Mouse (Mus musculus): ENCODE data around the gene Pus3.

Gene Pus3

DNA sequence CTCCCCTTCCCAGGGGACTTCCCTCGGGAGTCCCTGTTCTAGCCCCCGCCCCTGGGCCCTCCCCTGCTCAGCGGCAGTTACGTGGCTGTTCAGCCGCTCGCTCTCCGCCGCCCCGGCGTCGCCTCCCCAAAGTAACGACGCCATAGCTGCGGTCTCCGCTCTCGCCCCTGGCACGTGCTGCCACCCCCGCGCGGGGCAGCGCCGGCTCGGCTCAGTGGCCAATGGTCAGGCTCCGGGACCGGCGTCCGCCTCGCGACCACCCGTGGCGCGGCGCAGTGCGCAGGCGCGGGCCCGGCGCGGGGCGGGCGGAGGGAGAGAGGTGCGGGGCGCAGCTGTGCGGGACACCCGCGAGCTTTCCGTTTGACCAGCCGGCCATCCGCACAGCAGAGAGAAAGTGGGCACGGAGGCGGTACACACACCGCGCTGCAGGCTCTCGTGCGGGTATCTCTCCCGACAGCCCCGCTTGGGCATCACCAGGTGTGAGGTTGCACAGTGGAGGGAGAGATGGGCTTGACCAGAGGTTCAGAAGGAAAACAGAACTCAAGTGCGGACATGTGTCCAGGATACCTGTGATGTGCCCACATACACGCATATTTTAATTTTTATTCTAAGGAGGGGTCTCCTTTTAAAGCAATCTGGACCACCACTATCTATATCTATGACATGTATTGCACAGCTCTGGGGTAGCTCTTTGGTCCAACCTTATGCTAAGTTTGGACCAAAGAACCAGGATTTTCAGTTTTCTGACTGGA, at the start of gene Pus3, which contains the start of gene Ddx25:
Gene Pus3 (plus strand): TSS at position 339 of the 752 bp plus-strand sequence.
Gene Ddx25 (minus strand): TSS at position 272 of the 752 bp plus-strand sequence.
- DNase-seq (ENCODE audit: low spot score): peak; percentile 39

DNA sequence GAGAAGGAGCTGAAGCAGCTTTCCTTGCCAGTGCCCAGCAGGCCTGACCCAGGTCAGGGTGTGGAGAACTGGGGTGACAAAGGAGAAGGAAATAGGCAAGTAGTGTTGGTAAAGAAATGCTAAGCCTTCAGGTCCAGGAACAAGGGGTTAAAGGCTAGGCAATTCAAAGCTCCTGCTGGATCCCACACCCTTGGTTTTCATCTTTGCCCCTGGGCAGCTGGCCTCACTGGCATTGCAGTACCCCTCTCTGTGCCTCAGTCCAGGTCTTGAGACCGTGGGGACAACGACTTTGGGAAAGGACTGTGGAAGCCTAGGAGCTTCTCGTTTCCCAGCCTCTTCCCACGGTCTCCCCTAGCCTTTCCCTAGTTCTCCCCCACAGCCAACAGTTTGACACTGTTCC, 44.5 kb upstream of the Pus3 start:
- DNase-seq (ENCODE audit: low spot score): no peak

GRCm38 (mm10) chr9:35516182-35516581, 42.2 kb upstream of the Pus3 start:
- DNase-seq (ENCODE audit: low spot score): no peak

DNA sequence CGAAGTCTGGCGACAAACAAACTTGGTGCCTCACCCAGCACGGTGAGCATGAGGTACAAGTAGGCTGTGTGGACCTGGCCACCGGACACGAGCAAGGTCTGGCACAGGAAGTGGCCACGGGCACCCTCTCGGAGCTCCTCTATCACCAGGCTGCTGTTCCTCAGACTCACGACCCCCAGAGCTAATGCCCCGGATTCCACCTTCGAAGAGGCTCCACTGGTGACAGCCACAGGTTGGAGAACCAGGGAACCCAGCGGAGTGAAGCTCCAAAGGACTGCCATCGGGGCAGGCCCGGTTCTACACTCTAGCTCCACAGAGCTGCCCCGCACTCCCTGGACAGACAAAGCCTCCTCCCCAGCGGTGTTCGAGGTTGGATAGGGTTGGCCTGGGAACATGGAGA, 41.7 kb upstream of the Pus3 start:
- DNase-seq (ENCODE audit: low spot score): no peak

GRCm38 (mm10) chr9:35518169-35518568, 40.2 kb upstream of the Pus3 start, which contains the start of gene Gm1113:
Gm1113 (minus strand) TSS chr9:35518269.
- no peak for DNase-seq (ENCODE audit: low spot score)

DNA sequence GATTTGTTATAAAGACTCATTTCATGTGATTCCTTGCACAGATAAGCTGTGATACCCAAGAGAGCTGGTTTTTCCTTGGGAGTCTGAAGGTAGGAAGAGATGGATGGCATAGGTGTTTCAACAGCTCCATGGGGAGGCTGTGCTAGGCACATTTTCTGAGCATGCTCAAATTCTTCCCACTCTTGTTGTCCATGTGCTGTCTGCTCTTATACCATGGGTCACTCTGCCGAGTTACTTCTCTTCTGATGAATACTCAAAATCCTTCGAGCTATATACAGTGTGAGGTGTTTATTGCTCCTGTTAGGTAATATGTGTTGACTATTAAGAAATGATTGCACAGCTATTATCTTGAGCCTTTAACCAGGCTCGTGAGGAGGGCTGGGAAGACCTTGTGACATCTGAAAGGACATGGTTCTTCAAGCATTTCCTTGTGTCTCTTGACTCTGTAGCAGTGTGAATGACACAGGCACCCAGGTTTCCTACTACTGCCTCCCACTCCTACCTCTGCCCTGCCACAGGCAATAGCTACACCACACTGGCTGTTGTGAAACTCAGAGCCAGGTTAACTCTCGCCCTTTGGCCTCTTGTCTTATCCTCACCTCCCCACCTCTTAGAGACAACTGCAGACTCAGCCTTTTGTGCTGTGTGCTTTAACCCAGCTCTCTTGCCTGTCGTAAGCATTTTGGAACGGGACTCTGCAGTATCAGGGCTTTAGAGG, 37.6 kb upstream of the Pus3 start:
- DNase-seq (ENCODE audit: low spot score): no peak

DNA sequence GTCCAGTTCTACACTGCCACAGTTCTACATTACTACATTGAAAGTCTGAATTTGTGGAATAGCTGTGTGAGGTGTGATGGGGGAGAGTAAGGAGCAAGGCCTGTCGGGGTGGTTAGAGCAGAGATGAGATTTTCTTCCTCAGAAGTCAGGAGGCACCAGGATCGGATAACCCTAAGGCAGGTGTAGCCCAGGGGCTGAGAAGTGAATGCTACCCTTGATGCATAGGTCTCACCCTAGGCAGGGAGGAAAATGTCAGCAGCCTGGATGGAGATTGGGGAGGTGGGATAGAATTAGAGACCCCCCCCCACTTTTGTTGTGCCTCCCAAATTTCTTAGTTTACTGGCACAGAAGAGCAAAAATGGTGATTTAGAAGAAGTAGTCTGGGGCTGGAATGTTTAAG, 36.2 kb upstream of the Pus3 start:
- DNase-seq (ENCODE audit: low spot score): no peak

GRCm38 (mm10) chr9:35522821-35523515, 35.4 kb upstream of the Pus3 start:
- DNase-seq (ENCODE audit: low spot score): no peak

GRCm38 (mm10) chr9:35523541-35523940, 34.9 kb upstream of the Pus3 start:
- no peak for DNase-seq (ENCODE audit: low spot score)

- peak; percentile 57 for DNase-seq (ENCODE audit: low spot score)
Observed at GRCm38 (mm10) chr9:35523941-35524411, 34.4 kb upstream of the Pus3 start.

DNA sequence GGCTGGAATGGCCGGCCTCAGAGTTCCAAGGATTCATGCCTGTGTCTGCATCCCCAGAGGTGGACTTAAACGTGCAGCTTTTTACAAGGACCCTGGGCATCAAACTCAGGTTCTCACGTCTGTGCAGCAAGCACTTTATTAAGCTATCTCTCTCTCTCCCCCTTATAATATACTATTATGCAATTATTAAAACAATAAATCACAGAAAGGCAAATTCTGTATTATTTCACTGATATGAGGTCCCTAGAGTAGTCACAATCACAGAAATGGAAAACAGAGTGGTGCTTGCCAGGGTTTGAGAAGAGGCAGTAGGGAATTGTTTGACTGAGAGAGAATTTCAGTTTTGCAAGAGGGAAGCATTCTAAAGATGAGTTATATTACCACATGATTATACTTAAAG, 29.3 kb upstream of the Pus3 start:
- DNase-seq (ENCODE audit: low spot score): no peak

DNA sequence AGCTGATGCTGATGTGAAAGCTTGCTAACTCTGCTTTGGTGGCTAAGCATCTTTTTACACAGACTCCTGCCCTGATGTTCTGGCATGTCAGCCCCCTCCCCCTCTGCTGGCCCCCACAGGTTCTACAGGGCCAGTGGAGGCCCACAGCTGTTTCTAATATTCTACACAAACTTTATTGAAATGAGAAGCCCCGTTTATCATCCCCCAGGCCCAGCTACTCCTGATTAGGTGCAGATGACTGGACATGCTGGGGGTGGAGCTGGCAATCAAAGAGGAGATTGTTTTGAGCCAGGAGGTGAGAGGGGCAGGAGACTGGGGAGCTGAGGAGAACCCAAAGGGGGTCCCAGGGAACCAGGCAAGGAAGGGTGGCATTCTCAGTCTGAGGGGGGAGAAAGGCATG, 28.6 kb upstream of the Pus3 start:
- DNase-seq (ENCODE audit: low spot score): no peak

DNA sequence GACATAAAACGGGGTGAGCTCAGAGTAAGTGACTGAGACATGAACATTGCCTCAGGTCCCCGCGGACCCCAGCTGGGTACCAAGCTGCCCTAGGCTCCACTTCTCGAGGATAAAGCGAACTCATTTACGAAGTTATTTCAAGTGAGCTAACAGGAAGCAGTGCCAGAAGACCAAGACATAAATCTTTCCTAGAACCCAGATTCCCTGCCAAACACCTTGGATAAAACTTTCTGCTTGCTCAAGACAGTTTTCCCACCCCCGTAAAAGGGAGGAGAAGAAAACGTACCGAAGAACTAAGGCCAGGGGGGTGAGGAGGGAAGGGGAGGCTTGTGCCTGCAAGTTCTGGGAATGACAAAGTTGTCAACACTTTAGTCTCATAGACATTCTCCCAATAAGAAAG, 25.1 kb upstream of the Pus3 start:
- DNase-seq (ENCODE audit: low spot score): no peak

DNA sequence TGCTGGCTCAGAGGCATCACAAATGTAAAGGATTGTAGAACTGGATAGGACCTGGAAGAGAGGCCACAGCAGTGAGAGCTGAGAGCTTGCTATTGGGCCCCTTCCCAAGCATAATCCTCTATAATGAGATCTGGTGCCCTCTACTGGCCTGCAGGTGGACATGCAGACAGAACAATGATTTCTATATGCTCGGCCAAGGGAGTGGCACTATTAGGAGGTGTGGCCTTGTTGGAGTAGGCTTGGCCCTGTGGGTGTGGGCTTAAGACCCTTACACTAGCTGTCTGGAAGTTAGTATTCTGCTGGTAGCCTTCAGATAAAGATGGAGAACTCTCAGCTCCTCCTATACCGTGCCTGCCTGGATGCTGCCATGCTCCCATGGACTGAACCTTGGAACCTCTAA, 23.3 kb upstream of the Pus3 start:
- DNase-seq (ENCODE audit: low spot score): peak; percentile 56

DNA sequence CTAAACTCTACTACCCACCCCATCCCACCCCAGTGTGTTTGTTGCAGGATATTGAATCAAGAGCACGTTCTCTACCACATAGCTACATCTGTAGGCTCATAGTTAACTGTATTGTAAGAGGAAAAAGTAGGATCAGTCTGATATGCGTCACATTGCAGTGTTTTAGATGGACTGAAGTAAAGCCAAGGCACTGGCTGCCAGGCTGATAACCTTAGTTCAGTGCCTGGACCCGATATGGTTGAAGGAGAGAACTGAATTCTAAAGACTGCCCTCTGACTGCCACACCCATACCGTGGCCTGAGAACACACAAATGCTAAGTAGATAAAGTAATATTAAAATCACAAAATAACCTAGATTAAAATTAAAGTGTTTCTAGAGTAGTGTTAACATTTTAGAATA, 22.5 kb upstream of the Pus3 start:
- DNase-seq (ENCODE audit: low spot score): no peak

DNA sequence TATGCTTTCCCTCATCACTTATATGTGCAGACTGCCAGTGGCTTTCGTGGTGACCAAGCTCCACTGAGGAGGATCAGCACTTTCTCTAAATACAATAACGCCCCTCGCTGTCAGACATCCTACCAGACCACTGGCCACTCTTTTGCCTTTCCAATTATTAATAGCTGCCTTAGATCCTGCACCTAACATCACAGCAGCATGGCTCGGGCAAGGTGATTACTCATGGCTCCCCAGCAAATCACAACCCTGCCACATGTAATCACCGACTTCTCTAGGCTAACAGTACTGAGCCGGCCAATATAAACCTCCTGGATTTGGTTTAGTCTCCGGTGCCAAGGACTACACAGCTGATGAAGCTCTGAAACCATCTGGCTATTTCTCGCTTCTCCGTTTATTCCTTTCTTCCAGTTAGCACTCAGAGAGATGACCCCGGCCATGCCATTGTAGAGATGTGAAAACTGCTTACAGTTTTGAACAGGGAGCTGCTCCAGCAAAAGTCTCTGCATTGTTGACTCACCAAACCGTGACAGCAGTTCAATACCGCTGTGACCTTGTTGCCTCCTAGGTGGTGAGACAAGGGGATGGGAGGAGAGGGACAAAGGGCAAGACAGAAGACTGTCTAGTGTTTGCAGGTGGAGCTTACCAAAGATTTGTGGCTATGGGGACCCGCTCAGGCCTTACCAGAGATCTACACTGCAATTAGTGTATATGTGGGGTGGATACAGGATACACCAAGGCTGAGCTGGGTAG, 19.2 kb upstream of the Pus3 start:
- no peak for DNase-seq (ENCODE audit: low spot score)

DNA sequence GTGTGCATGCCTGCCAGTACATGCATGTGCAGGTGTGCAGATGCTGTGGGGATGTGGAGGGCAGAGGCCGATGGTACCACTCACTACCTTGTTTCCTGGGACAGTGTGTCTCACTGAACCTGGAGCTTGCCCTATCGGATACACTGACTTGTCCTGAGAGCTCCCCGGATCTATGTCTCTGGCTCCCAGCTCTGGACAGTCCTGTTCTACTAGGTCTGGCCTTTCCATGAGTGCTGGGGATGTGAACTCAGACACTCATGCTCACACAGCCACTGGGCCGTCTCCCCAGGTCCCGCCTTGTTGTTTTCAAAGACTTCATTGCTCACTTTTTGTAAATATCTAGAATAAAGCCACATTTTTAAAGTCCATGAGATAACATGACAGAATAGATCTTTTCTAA, 17.4 kb upstream of the Pus3 start:
- no peak for DNase-seq (ENCODE audit: low spot score)

- DNase-seq (ENCODE audit: low spot score): peak; percentile 71
Observed at GRCm38 (mm10) chr9:35541488-35541887, 16.9 kb upstream of the Pus3 start.

DNA sequence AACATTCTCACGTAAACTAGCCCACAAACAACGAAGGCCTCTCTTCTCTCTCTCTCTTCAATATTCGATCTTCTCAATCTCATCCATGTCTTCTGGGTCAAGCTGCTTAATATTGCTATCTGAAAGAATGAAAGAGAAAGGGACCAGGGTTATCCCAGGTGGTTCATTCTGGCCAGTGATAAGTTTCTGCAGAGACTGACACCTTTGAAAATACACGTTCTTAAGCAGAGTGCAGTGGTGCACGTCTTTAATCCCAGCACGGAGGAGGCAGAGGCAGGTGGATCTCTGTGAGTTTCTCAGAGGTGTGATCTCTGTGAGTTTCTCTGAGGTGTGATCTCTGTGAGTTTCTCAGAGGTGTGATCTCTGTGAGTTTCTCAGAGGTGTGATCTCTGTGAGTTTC, 16.5 kb upstream of the Pus3 start:
- DNase-seq (ENCODE audit: low spot score): no peak

GRCm38 (mm10) chr9:35543099-35543860, 15.1 kb upstream of the Pus3 start:
- DNase-seq (ENCODE audit: low spot score): no peak

GRCm38 (mm10) chr9:35544666-35545065, 13.7 kb upstream of the Pus3 start:
- no peak for DNase-seq (ENCODE audit: low spot score)
